Mouse (Mus musculus) lung, postnatal 10 days (tissue): ENCODE measurements around the gene Gm8127.
A peak's percentile ranks its signal among the peaks of the same experiment; 100 is the strongest.
"Not testable (repeated sequence)": the region's sequence is repeated elsewhere in the genome, so short reads cannot be mapped to it uniquely, and the experiment has no call there.

Experiments
- DNase-seq: peaks from one replicate; pipeline ENCODE4 v3.0.0; 2021

Gm8127 gene

GRCm38 (mm10) chr14:43293503-43293902 lies at the start of gene Gm8127:
Gm8127 (minus strand) TSS chr14:43293832.
- DNase-seq, result not testable (repeated sequence)

GRCm38 (mm10) chr14:43337646-43338045 lies 44.0 kb upstream of the Gm8127 start:
- not testable (repeated sequence) for DNase-seq

GRCm38 (mm10) chr14:43331362-43331880 lies 37.8 kb upstream of the Gm8127 start:
- DNase-seq, result not testable (repeated sequence)

- not testable (repeated sequence) for DNase-seq
Observed at GRCm38 (mm10) chr14:43328603-43329002, 35.0 kb upstream of the Gm8127 start.

GRCm38 (mm10) chr14:43319516-43319915 lies 25.9 kb upstream of the Gm8127 start:
- not testable (repeated sequence) for DNase-seq

GRCm38 (mm10) chr14:43278681-43279080 lies 15.0 kb downstream of the Gm8127 start:
- DNase-seq, result peak; percentile 11

- DNase-seq, result peak; percentile 16
Observed at GRCm38 (mm10) chr14:43278146-43278545, 15.5 kb downstream of the Gm8127 start.

- not testable (repeated sequence) for DNase-seq
Observed at GRCm38 (mm10) chr14:43277468-43277867, 16.2 kb downstream of the Gm8127 start.

GRCm38 (mm10) chr14:43275752-43276151 lies 17.9 kb downstream of the Gm8127 start:
- DNase-seq, result not testable (repeated sequence)

- peak; percentile 26 for DNase-seq
Observed at GRCm38 (mm10) chr14:43274986-43275511, 18.6 kb downstream of the Gm8127 start, which contains the start of gene Gm9732. Gm9732 (plus strand) TSS chr14:43275036.

- DNase-seq, result not testable (repeated sequence)
Observed at GRCm38 (mm10) chr14:43273161-43273560, 20.5 kb downstream of the Gm8127 start.

- DNase-seq, result not testable (repeated sequence)
Observed at GRCm38 (mm10) chr14:43269211-43269610, 24.4 kb downstream of the Gm8127 start.

GRCm38 (mm10) chr14:43268521-43269084 lies 25.0 kb downstream of the Gm8127 start:
- DNase-seq, result not testable (repeated sequence)

- DNase-seq, result not testable (repeated sequence)
Observed at GRCm38 (mm10) chr14:43263421-43263820, 30.2 kb downstream of the Gm8127 start.

GRCm38 (mm10) chr14:43258349-43258748 lies 35.3 kb downstream of the Gm8127 start, which contains the start of gene Gm8126:
Gm8126 (plus strand) TSS chr14:43258649.
- DNase-seq, result not testable (repeated sequence)

- not testable (repeated sequence) for DNase-seq
Observed at GRCm38 (mm10) chr14:43256511-43256910, 37.1 kb downstream of the Gm8127 start.

GRCm38 (mm10) chr14:43250549-43251253 lies 42.9 kb downstream of the Gm8127 start:
- not testable (repeated sequence) for DNase-seq

- DNase-seq, result not testable (repeated sequence)
Observed at GRCm38 (mm10) chr14:43249611-43250170, 43.9 kb downstream of the Gm8127 start.
